Mouse (Mus musculus): ENCODE measurements at regions not wholly inside any gene's neighbourhood (a gene's known extent, or its start where the extent isn't known, plus 50 kb on each side); places are given as distances from the start of the nearest gene placed in this dataset.

DNA sequence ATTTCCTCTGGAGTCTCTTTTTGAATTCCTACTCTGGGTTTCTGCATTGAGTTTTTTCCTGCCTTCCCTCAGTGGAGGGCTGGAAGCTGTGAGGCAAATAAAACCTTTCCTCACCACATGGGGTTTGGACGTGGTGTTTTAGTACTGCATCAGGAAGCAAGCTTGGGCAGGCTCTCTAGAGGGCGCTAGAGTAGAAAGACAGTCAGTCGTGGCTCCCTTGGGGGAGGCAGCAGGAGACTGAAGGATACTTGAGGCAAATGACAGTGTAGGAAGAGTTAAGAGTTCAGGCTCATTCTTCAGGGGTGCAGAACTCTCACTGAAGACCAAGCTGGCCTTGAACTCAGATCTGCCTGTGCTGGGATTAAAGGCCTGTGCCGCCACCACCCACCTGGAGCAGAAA lies 118.9 kb upstream of the Pgrmc2 start:
- no peaks in the 10 kb centered on the region for H3K9me3 ChIP-seq (replicated peaks; ENCODE audit: control insufficient read depth, low read length)
- 31% methylated on average over 4 of the region's 4 CpGs for WGBS (ENCODE audit: insufficient replicate concordance)
- H3K4me2 ChIP-seq (ENCODE audit: low read depth, low read length) = no peak overlapping the region
- H3K27ac ChIP-seq (ENCODE audit: low read length) = no peak overlapping the region
- no peaks in the 10 kb centered on the region for H3K27me3 ChIP-seq (ENCODE audit: control insufficient read depth, insufficient read depth, low read depth, low read length)
- H3K4me3 ChIP-seq (ENCODE audit: low read depth, low read length) = no peak overlapping the region
- ATAC-seq (ENCODE audit: low read depth) = no peak
- no peaks in the 10 kb centered on the region for H3K4me1 ChIP-seq (ENCODE audit: control insufficient read depth, low read depth, low read length)
- H3K36me3 ChIP-seq (ENCODE audit: control insufficient read depth, insufficient read depth) = no peaks in the 10 kb centered on the region
- H3K9ac ChIP-seq (ENCODE audit: low read depth, low read length) = no peak overlapping the region

DNA sequence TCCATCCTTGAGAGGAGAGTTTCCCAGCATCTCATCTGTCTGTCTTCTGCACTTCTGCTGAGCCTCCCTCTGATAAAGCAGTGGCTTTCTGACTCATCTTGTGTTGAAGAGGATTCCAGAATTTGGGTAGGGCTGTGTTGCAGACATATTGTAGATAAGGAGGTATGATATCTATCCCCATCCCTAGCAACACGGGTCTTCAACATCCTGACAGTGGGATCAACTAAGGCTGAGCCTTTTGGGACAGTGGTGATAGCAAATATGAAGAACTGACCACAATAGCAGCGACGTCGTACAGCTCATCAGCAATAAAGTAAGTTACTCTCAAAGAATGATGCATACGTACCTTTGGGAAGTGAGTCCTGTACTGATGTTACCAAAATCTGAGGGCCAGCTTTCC lies 117.2 kb upstream of the Pgrmc2 start:
- 68% methylated on average over 5 of the region's 5 CpGs for WGBS (ENCODE audit: insufficient replicate concordance)
- ATAC-seq (ENCODE audit: low read depth) = no peak
- no peaks in the 10 kb centered on the region for H3K9me3 ChIP-seq (replicated peaks; ENCODE audit: control insufficient read depth, low read length)

DNA sequence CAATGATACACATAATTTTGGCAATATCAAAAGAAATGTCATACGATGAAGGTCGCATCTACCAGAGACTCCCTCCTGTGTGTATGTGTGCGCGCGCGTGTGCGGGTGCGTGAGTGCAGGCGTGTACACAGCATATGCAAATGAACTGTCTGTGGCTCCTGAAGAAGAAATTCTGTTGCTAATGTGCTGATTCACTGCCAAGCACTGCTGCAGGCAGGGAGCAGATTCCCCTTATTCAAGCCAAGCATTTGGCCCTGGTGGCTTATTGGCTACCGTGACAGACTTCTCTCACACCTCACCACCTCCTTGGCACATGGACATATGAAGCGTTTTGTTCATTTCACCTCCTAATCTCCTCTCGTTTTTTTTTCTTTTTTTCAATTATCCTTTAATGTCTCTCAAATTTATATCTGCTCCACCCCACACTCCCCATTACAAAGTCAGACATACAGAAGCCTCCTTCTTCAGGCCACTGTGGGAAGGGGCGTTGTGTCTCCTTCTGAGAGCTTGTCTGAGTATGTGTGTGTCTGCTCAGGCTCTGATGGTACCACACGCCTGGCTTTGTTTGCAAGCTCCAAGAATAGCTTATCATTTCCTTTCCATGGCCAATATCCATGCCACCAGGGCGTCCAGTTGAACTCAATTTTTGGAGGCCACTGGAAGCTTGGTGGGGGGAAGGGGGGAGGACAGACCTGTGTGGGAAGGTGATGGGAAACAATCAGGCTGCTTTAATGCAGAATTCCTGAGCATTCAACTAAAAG lies 115.5 kb upstream of the Pgrmc2 start:
- WGBS (ENCODE audit: insufficient replicate concordance) = 69% methylated on average over 15 of the region's 15 CpGs
- no peak for ATAC-seq (ENCODE audit: low read depth)

More for the DNA sequence above, 117.2 kb upstream of the Pgrmc2 start:
- no peak overlapping the region for H3K4me3 ChIP-seq (ENCODE audit: low read depth, low read length)
- H3K4me1 ChIP-seq (ENCODE audit: control insufficient read depth, low read depth, low read length) = no peaks in the 10 kb centered on the region
- no peak overlapping the region for H3K4me2 ChIP-seq (ENCODE audit: low read depth, low read length)
- no peak overlapping the region for H3K9ac ChIP-seq (ENCODE audit: low read depth, low read length)
- H3K27ac ChIP-seq (ENCODE audit: low read length) = no peak overlapping the region
- no peaks in the 10 kb centered on the region for H3K36me3 ChIP-seq (ENCODE audit: control insufficient read depth, insufficient read depth)
- no peaks in the 10 kb centered on the region for H3K27me3 ChIP-seq (ENCODE audit: control insufficient read depth, insufficient read depth, low read depth, low read length)

DNA sequence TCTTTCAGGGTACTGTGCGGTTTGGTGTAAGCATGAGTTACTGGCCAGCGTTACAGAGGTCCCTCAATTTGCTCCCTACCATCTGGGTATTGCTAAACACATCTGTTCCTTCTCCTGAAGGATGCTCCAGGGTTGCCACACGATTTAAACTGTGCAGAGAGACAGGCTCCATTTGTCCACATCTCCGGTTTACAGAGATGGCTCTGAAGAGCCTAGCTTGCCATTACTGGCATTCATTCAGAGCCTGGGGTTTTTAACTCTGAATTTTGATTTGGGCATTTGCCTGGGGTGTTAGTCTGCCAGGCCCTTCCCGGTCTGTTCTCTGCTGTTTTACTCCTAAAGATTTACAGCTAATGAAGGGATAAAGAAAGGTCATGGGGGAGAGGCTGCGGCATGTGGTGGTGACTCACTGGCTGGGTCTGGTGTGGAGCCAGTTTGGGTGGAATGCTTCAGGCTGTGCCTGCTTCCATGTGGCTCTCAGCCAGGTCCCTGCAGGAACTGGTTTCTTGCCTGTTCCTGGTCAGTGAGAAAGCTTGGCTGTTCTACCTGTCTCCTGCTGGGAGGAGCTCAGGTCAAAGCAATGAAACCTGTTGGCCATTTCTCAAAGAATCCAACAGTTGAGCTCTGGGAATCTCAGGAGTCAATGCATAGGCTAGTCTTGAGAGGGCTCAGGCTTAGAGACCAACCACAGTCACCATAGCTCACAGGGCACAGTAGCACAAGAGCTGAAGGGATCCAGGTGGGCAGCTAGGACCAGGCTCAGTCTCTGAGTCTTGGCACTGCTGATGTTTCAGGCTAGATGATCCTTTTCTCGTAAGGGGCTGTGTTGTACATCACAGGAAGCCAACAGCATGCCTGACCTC lies 112.5 kb upstream of the Pgrmc2 start:
- Histone ChIP-seq H3K9me3 (replicated peaks; ENCODE audit: control insufficient read depth, low read length) (no peaks in the 10 kb centered on the region), H3K9ac (ENCODE audit: low read depth, low read length) (no peak overlapping the region), H3K4me3 (ENCODE audit: low read depth, low read length) (no peak overlapping the region), H3K4me1 (ENCODE audit: control insufficient read depth, low read depth, low read length) (no peaks in the 10 kb centered on the region), H3K27ac (ENCODE audit: low read length) (no peak overlapping the region), H3K27me3 (ENCODE audit: control insufficient read depth, insufficient read depth, low read depth, low read length) (no peaks in the 10 kb centered on the region), H3K4me2 (ENCODE audit: low read depth, low read length) (no peak overlapping the region), H3K36me3 (ENCODE audit: control insufficient read depth, insufficient read depth) (no peaks in the 10 kb centered on the region)
- ATAC-seq (ENCODE audit: low read depth) = no peak
- WGBS (ENCODE audit: insufficient replicate concordance) = 51% methylated on average over 7 of the region's 7 CpGs

More for the DNA sequence above, 115.5 kb upstream of the Pgrmc2 start:
- Histone ChIP-seq H3K27me3 (ENCODE audit: control insufficient read depth, insufficient read depth, low read depth, low read length) (no peaks in the 10 kb centered on the region), H3K9me3 (replicated peaks; ENCODE audit: control insufficient read depth, low read length) (no peaks in the 10 kb centered on the region), H3K9ac (ENCODE audit: low read depth, low read length) (no peak overlapping the region), H3K4me2 (ENCODE audit: low read depth, low read length) (no peak overlapping the region), H3K27ac (ENCODE audit: low read length) (no peak overlapping the region), H3K4me3 (ENCODE audit: low read depth, low read length) (no peak overlapping the region), H3K36me3 (ENCODE audit: control insufficient read depth, insufficient read depth) (no peaks in the 10 kb centered on the region), H3K4me1 (ENCODE audit: control insufficient read depth, low read depth, low read length) (no peaks in the 10 kb centered on the region)

DNA sequence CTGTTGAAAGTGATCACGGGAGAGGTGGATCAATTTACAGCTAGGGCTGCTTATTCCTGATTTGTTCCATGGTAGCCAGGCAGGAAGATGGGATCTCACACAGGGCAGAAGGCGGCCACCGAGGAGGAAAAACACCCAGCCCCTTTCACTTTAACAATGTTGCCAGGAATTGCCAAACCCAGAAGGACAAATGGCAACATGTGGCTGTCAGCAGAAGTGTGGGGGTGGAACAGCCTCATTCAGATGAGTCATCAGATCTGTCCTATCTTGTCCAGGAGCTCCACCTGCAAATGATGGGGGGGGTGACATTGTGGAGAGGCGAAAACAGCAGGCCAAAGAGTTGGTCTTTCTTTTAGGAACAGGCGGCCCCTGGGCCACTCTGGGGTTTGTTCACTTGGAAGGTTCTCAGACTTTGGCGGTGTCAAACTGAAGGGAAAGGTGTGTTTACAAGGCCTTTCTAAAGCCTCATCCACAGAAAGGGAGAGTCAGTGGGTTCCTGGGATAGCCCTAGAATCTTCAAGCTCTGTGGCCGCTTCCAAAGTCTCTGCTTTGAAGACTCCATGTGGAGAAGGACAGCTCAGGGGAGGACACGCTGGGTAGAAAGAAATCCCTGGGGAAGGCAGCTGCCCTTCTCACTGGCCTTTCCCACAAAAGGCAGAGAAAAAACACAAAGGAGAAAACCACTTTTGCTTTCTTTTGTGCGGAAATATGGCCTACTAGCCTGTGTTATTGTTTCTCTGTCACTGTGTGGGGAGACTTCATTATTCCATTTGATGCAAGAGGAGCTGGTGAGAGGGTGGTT lies 111.7 kb upstream of the Pgrmc2 start:
- no peaks in the 10 kb centered on the region for H3K4me1 ChIP-seq (ENCODE audit: control insufficient read depth, low read depth, low read length)
- ATAC-seq (ENCODE audit: low read depth) = no peak
- H3K36me3 ChIP-seq (ENCODE audit: control insufficient read depth, insufficient read depth) = no peaks in the 10 kb centered on the region
- H3K27ac ChIP-seq (ENCODE audit: low read length) = no peak overlapping the region
- H3K4me3 ChIP-seq (ENCODE audit: low read depth, low read length) = no peak overlapping the region
- no peak overlapping the region for H3K4me2 ChIP-seq (ENCODE audit: low read depth, low read length)
- no peaks in the 10 kb centered on the region for H3K27me3 ChIP-seq (ENCODE audit: control insufficient read depth, insufficient read depth, low read depth, low read length)
- WGBS (ENCODE audit: insufficient replicate concordance) = 65% methylated on average over 9 of the region's 9 CpGs
- no peaks in the 10 kb centered on the region for H3K9me3 ChIP-seq (replicated peaks; ENCODE audit: control insufficient read depth, low read length)
- H3K9ac ChIP-seq (ENCODE audit: low read depth, low read length) = no peak overlapping the region

DNA sequence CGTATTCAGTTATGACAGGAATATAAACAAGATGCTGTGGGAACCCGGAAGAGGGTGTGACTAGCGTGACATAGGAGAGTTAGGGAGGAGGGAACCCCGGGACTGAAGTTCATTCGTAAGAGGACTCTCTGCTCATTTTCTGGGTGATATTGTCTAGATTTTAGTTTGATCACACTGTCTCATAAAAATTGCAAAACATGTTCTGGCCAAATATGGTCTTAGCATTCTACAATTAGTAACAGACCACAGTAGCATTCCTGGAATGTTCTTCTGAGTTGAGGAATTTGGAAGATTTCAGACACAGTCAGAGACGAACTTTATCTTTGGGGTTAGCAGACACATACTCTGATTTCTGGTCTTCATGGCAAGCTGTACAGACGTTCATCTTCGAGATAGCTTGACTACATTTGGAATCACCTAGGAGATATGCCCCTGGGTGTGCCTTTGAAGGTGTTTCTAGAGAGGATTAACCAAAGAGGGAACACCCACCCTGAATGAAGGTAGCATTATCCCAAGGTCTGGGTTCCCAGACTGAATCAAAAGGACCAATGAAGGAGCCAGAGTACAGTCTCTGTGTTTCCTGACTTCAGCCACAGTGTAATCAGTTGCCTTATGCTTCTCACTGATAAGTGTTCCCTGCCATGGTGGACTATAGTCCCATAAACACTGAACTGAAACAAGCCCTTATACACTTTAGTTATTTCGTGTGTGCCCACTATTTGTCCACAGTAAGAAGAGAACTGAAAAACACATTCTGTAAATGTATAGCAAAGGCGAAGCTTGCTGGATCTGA lies 102.7 kb upstream of the Pgrmc2 start:
- Histone ChIP-seq H3K36me3 (ENCODE audit: control insufficient read depth, insufficient read depth) (no peaks in the 10 kb centered on the region), H3K4me1 (ENCODE audit: control insufficient read depth, low read depth, low read length) (peaks cover 11% of the 10 kb centered on the region), H3K9ac (ENCODE audit: low read depth, low read length) (no peak overlapping the region), H3K4me3 (ENCODE audit: low read depth, low read length) (no peak overlapping the region), H3K9me3 (replicated peaks; ENCODE audit: control insufficient read depth, low read length) (no peaks in the 10 kb centered on the region), H3K27ac (ENCODE audit: low read length) (no peak overlapping the region), H3K27me3 (ENCODE audit: control insufficient read depth, insufficient read depth, low read depth, low read length) (no peaks in the 10 kb centered on the region; the same call in none of the 2 replicates), H3K4me2 (ENCODE audit: low read depth, low read length) (no peak overlapping the region)
- WGBS (ENCODE audit: insufficient replicate concordance) = 58% methylated on average over 10 of the region's 10 CpGs
- no peak for ATAC-seq (ENCODE audit: low read depth)

DNA sequence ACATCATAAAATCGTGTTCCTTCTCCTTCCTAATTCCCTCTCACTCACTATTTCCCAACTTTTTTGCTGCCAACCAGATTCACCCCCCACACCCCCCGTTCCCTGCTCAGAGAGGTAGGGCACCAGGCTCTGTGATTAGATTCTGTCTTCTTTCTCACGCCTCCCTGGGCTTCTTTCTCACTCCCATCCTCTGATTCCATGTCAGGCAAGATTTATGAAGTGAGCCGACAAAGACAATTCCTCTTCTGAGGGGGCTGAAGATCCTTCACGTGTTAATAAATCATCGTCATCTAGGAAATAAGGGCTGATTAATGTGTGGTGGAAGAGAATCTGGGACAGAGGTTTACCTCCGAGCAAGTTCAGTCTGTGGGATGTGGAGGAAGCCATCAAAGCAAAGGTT lies 101.5 kb upstream of the Pgrmc2 start:
- peaks cover 13% of the 10 kb centered on the region for H3K4me1 ChIP-seq (ENCODE audit: control insufficient read depth, low read depth, low read length)
- ATAC-seq (ENCODE audit: low read depth) = no peak
- no peaks in the 10 kb centered on the region; the same call in none of the 2 replicates for H3K27me3 ChIP-seq (ENCODE audit: control insufficient read depth, insufficient read depth, low read depth, low read length)
- 50% methylated on average over 7 of the region's 7 CpGs for WGBS (ENCODE audit: insufficient replicate concordance)
- H3K4me3 ChIP-seq (ENCODE audit: low read depth, low read length) = no peak overlapping the region
- no peak overlapping the region for H3K27ac ChIP-seq (ENCODE audit: low read length)
- H3K9ac ChIP-seq (ENCODE audit: low read depth, low read length) = no peak overlapping the region
- no peak overlapping the region for H3K4me2 ChIP-seq (ENCODE audit: low read depth, low read length)
- H3K9me3 ChIP-seq (replicated peaks; ENCODE audit: control insufficient read depth, low read length) = no peaks in the 10 kb centered on the region
- H3K36me3 ChIP-seq (ENCODE audit: control insufficient read depth, insufficient read depth) = no peaks in the 10 kb centered on the region

DNA sequence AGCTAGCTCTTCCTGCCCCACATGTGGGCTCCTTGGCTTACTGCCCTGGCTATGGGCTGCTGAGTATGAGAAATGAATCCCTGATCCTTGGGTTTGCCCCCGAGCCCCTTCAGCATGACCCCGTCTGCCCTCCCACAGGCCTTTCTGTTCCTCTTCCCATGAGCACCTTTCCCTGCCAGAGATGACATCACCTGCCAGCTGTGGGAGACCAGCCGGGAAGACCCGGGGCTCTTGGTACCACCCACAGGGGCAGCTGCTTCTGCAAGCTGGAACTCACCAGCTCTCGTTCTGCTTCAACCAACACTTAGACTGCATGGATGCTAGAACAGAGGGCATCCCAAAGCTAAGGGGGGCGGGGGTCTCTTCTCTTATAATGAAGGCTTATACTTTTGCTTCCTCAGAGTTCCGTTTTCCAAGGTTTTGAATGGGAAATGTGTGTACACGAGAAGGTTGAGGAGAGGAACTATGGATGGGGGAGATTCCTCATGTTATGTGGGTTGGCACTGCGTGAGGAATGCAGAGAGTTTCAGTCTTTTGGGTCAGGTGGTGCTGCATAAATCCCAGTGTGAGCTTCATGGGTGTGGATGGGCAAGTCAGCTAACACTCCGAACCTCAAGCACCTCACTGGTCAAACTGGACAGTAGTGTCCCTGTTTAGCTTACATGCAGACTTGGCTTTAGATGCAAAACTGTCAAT lies 100.2 kb upstream of the Pgrmc2 start:
- H3K4me3 ChIP-seq (ENCODE audit: low read depth, low read length) = no peak overlapping the region
- H3K27ac ChIP-seq (ENCODE audit: low read length) = no peak overlapping the region
- H3K27me3 ChIP-seq (ENCODE audit: control insufficient read depth, insufficient read depth, low read depth, low read length) = no peaks in the 10 kb centered on the region; the same call in none of the 2 replicates
- 63% methylated on average over 10 of the region's 10 CpGs for WGBS (ENCODE audit: insufficient replicate concordance)
- no peak for ATAC-seq (ENCODE audit: low read depth)
- peaks cover 26% of the 10 kb centered on the region for H3K4me1 ChIP-seq (ENCODE audit: control insufficient read depth, low read depth, low read length)
- H3K4me2 ChIP-seq (ENCODE audit: low read depth, low read length) = no peak overlapping the region
- no peak overlapping the region for H3K9ac ChIP-seq (ENCODE audit: low read depth, low read length)
- H3K9me3 ChIP-seq (replicated peaks; ENCODE audit: control insufficient read depth, low read length) = no peaks in the 10 kb centered on the region
- H3K36me3 ChIP-seq (ENCODE audit: control insufficient read depth, insufficient read depth) = no peaks in the 10 kb centered on the region

All from liver, embryonic 16.5 days (tissue).